Comparison of ENCODE assay signal across 15 mouse cellular contexts in the genomic region with DNA sequence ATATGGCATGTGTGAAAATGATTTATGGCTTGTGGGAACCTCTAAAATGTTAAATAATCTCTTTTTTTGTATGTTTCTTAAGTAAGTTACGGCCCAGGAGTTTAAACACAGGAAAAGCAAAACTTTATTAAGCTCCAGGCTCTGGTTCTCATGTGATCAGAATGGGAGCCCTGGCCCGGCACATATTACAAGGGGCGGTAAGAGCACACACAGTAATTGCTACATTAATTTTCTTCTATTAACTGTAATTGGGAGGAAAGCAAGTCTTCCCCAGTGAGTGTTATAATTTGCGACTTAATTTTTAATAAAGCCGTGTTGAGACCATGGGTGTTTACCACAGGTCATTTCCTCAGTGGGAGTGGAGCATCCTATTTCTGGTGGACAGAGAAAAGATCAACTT.
"Had no signal": no experiment of that assay in that cellular context is flagged by ENCODE, and none has a peak within 500 bp of the region (broad histone marks: within the 10 kb centered on the region; RNA-seq: fewer than 3 reads in every experiment).

No protein-coding gene starts in this region.

- H3K27ac ChIP-seq: liver, embryonic 12.5 days; liver, embryonic 14.5 days; midbrain, embryonic 10.5 days; midbrain, embryonic 12.5 days; midbrain, embryonic 15.5 days; neural tube, embryonic 12.5 days had no signal

- H3K9me3 ChIP-seq: liver, embryonic 12.5 days; midbrain, embryonic 10.5 days; midbrain, embryonic 12.5 days; midbrain, embryonic 15.5 days; neural tube, embryonic 12.5 days had no signal

- H3K4me1 ChIP-seq: liver, embryonic 12.5 days; midbrain, embryonic 10.5 days; midbrain, embryonic 12.5 days; midbrain, embryonic 15.5 days; neural tube, embryonic 12.5 days had no signal

- H3K27me3 ChIP-seq: liver, embryonic 12.5 days; midbrain, embryonic 12.5 days; midbrain, embryonic 15.5 days; neural tube, embryonic 12.5 days had no signal

- H3K4me3 ChIP-seq: liver, embryonic 12.5 days; midbrain, embryonic 10.5 days; midbrain, embryonic 12.5 days; midbrain, embryonic 15.5 days; myocyte; neural tube, embryonic 12.5 days had no signal

- H3K36me3 ChIP-seq: liver, embryonic 12.5 days; midbrain, embryonic 10.5 days; midbrain, embryonic 12.5 days; midbrain, embryonic 15.5 days; neural tube, embryonic 12.5 days had no signal

- H3K4me2 ChIP-seq: liver, embryonic 12.5 days; lung, embryonic 14.5 days; midbrain, embryonic 12.5 days; midbrain, embryonic 15.5 days; neural tube, embryonic 12.5 days had no signal

- H3K9ac ChIP-seq: liver, embryonic 12.5 days; liver, embryonic 14.5 days; lung, embryonic 14.5 days; midbrain, embryonic 12.5 days; midbrain, embryonic 15.5 days; neural tube, embryonic 12.5 days had no signal

- ATAC-seq: liver, embryonic 12.5 days; midbrain, embryonic 15.5 days had no signal

- DNase-seq: lung, adult 18-20 months; lung, embryonic 14.5 days; lung, postnatal 10 days; lung, postnatal 4 days; right cerebral cortex, postnatal 14 days; thymus, adult 18-20 months; thymus, postnatal 14 days; thymus, postnatal 36 days had no signal
